Mouse (Mus musculus): ENCODE results near the gene Naa38.

GRCm38 (mm10) chr11:69403691-69404594 lies 8.7 kb downstream of the Naa38 start:
- TF ChIP-seq CTCF (IDR thresholded peaks at IDR 0.05; ENCODE audit: control insufficient read depth, insufficient read depth, low read length) = no peak
- no peak for TF ChIP-seq POLR2A (IDR thresholded peaks at IDR 0.05; ENCODE audit: borderline replicate concordance, control insufficient read depth, low read depth, low read length)
